Comparison of ENCODE assay signal across 28 mouse cellular contexts in the genomic region with DNA sequence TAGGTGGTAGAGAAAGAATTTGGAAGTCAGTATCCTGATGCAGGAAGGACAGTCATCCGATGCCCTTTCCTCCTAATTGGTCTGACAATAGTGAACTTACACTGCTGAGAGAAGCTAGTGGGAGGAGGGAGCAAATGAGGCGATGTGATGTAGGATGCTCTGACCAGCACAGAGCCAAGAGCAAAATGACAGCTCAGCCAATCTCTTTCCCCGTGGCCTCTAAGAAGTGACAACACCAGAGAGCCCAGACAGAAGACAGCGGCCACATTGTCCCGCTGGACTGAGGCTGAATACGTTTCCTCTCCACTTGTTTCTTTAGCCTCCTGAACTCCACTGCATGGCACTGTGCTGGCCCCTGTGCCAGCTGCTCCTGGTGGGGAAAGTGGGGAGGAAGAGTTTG. TPM values are rescaled to one million over a fixed set of nuclear protein-coding genes. Genes with fewer than 3 reads are reported as not detected.
DNase-seq lines count a peak whose midpoint lies in the region; ATAC-seq and TF ChIP-seq lines count a peak whose summit lies in the region.
"Had no signal": no experiment of that assay in that cellular context is flagged by ENCODE, and none has a peak within 500 bp of the region (broad histone marks: within the 10 kb centered on the region; RNA-seq: fewer than 3 reads in every experiment).

No protein-coding gene starts in this region.

- H3K9me3 ChIP-seq in hindbrain, embryonic 16.5 days (ENCODE audit: control insufficient read depth, low read length) = no peaks in the 10 kb centered on the region
- no peaks in the 10 kb centered on the region for H3K9me3 ChIP-seq in hindbrain, embryonic 11.5 days (ENCODE audit: control insufficient read depth, low read length)
- no peaks in the 10 kb centered on the region for H3K9me3 ChIP-seq in lung, embryonic 14.5 days (ENCODE audit: low read depth, low read length)
- H3K9me3 ChIP-seq: forebrain, embryonic 15.5 days; heart, embryonic 13.5 days; limb, embryonic 12.5 days; liver, embryonic 15.5 days; midbrain, embryonic 10.5 days; midbrain, embryonic 15.5 days; neural tube, embryonic 12.5 days; stomach, embryonic 15.5 days had no signal

- no peak for TF ChIP-seq CTCF in lung, embryonic 14.5 days (IDR thresholded peaks at IDR 0.05; ENCODE audit: low read depth)
- no peak for TF ChIP-seq CTCF in cortical plate, adult 2 months (IDR thresholded peaks at IDR 0.05; ENCODE audit: extremely low read depth, insufficient read depth, low read length)

- no peak overlapping the region for H3K9ac ChIP-seq in hindbrain, embryonic 16.5 days (ENCODE audit: low read depth, low read length)
- no peak overlapping the region for H3K9ac ChIP-seq in hindbrain, embryonic 11.5 days (ENCODE audit: low read depth, low read length)
- no peak overlapping the region for H3K9ac ChIP-seq in lung, embryonic 14.5 days
- H3K9ac ChIP-seq: forebrain, embryonic 15.5 days; heart, embryonic 13.5 days; limb, embryonic 12.5 days; liver, embryonic 15.5 days; midbrain, embryonic 15.5 days; neural tube, embryonic 12.5 days; stomach, embryonic 15.5 days had no signal

- no peak overlapping the region for H3K4me2 ChIP-seq in hindbrain, embryonic 16.5 days (ENCODE audit: low read length)
- H3K4me2 ChIP-seq in hindbrain, embryonic 11.5 days (replicated peaks; ENCODE audit: low read depth, low read length) = no peak overlapping the region
- no peak overlapping the region for H3K4me2 ChIP-seq in lung, embryonic 14.5 days
- H3K4me2 ChIP-seq: forebrain, embryonic 15.5 days; heart, embryonic 13.5 days; limb, embryonic 12.5 days; liver, embryonic 15.5 days; midbrain, embryonic 15.5 days; neural tube, embryonic 12.5 days; stomach, embryonic 15.5 days had no signal

- no peak overlapping the region for H3K4me3 ChIP-seq in hindbrain, embryonic 16.5 days (ENCODE audit: low read length)
- H3K4me3 ChIP-seq in hindbrain, embryonic 11.5 days (ENCODE audit: low read depth, low read length) = no peak overlapping the region
- H3K4me3 ChIP-seq in lung, embryonic 14.5 days (ENCODE audit: low read depth, low read length) = no peak overlapping the region
- no peak overlapping the region for H3K4me3 ChIP-seq in cortical plate, adult 2 months (ENCODE audit: insufficient read depth, low read length)
- H3K4me3 ChIP-seq: forebrain, embryonic 15.5 days; heart, embryonic 13.5 days; limb, embryonic 12.5 days; liver, embryonic 15.5 days; midbrain, embryonic 10.5 days; midbrain, embryonic 15.5 days; neural tube, embryonic 12.5 days; stomach, embryonic 15.5 days had no signal

- 32% methylated on average over 6 of the region's 6 CpGs for WGBS in hindbrain, embryonic 16.5 days
- WGBS in hindbrain, embryonic 11.5 days = 45% methylated on average over 6 of the region's 6 CpGs
- 34% methylated on average over 6 of the region's 6 CpGs for WGBS in lung, embryonic 14.5 days

- H3K36me3 ChIP-seq in hindbrain, embryonic 16.5 days (ENCODE audit: control insufficient read depth, insufficient read depth, low read length) = no peaks in the 10 kb centered on the region
- H3K36me3 ChIP-seq in hindbrain, embryonic 11.5 days (ENCODE audit: control insufficient read depth, insufficient read depth, low read length) = no peaks in the 10 kb centered on the region
- H3K36me3 ChIP-seq in lung, embryonic 14.5 days (ENCODE audit: insufficient read depth) = no peaks in the 10 kb centered on the region
- H3K36me3 ChIP-seq: forebrain, embryonic 15.5 days; heart, embryonic 13.5 days; limb, embryonic 12.5 days; liver, embryonic 15.5 days; midbrain, embryonic 10.5 days; midbrain, embryonic 15.5 days; neural tube, embryonic 12.5 days; stomach, embryonic 15.5 days had no signal

- no peak for TF ChIP-seq POLR2A in cortical plate, adult 2 months (IDR thresholded peaks at IDR 0.05; ENCODE audit: extremely low read depth, insufficient read depth, low read length)

- peak; percentile 64; the same call in 1 of the 2 replicates for ATAC-seq in hindbrain, embryonic 16.5 days
- no peak for ATAC-seq in hindbrain, embryonic 11.5 days (ENCODE audit: low FRiP score)
- peak; percentile 31; the same call in 1 of the 2 replicates for ATAC-seq in lung, embryonic 14.5 days (ENCODE audit: insufficient read depth)
- ATAC-seq: forebrain, embryonic 15.5 days; intestine, embryonic 16.5 days; midbrain, embryonic 15.5 days had no signal

- DNase-seq in hindbrain, embryonic 11.5 days (ENCODE audit: low spot score) = no peak
- DNase-seq in lung, embryonic 14.5 days = peak; percentile 29
- DNase-seq in lung, postnatal 10 days = no peak
- DNase-seq in Muller cell, postnatal 12 days (ENCODE audit: inconsistent ontology term) = peak; percentile 81
- no peak for DNase-seq in urinary bladder, adult 18-20 months (ENCODE audit: low spot score in 2 of 2)
- DNase-seq in kidney, adult 11 months = no peak
- DNase-seq: adrenal gland, adult 8-10 months; cerebellum, adult 9-10 months; gastrocnemius, postnatal 10 days; heart, postnatal 10 days; kidney, postnatal 25 days; lung, postnatal 14 days; right cerebral cortex, postnatal 25 days had no signal

- 0 out of 2 replicates have a peak, but pooled peaks cover 3% of the 10 kb centered on the region for H3K4me1 ChIP-seq in hindbrain, embryonic 16.5 days (ENCODE audit: control insufficient read depth, insufficient read depth, low read depth, low read length)
- no peaks in the 10 kb centered on the region for H3K4me1 ChIP-seq in hindbrain, embryonic 11.5 days (replicated peaks; ENCODE audit: control insufficient read depth, insufficient read depth, low read length)
- H3K4me1 ChIP-seq in lung, embryonic 14.5 days (ENCODE audit: insufficient read depth) = no peaks in the 10 kb centered on the region
- no peaks in the 10 kb centered on the region for H3K4me1 ChIP-seq in cortical plate, adult 2 months (ENCODE audit: control insufficient read depth, insufficient read depth, low read length)
- H3K4me1 ChIP-seq: forebrain, embryonic 15.5 days; limb, embryonic 12.5 days; liver, embryonic 15.5 days; midbrain, embryonic 10.5 days; midbrain, embryonic 15.5 days; neural tube, embryonic 12.5 days; stomach, embryonic 15.5 days had no signal

- no peaks in the 10 kb centered on the region for H3K27me3 ChIP-seq in hindbrain, embryonic 16.5 days (replicated peaks; ENCODE audit: control insufficient read depth, insufficient read depth, low read length)
- H3K27me3 ChIP-seq in hindbrain, embryonic 11.5 days (ENCODE audit: control insufficient read depth, insufficient read depth, low read length) = no peaks in the 10 kb centered on the region
- no peaks in the 10 kb centered on the region for H3K27me3 ChIP-seq in lung, embryonic 14.5 days (ENCODE audit: insufficient read depth, low read length)
- H3K27me3 ChIP-seq: CH12.LX; forebrain, embryonic 15.5 days; heart, embryonic 13.5 days; limb, embryonic 12.5 days; liver, embryonic 15.5 days; midbrain, embryonic 15.5 days; neural tube, embryonic 12.5 days; stomach, embryonic 15.5 days had no signal

- no peak overlapping the region for H3K27ac ChIP-seq in hindbrain, embryonic 16.5 days (ENCODE audit: low read depth, low read length)
- H3K27ac ChIP-seq in hindbrain, embryonic 11.5 days (ENCODE audit: low read depth, low read length) = no peak overlapping the region
- H3K27ac ChIP-seq in lung, embryonic 14.5 days (ENCODE audit: low read depth) = no peak overlapping the region
- H3K27ac ChIP-seq in cortical plate, adult 2 months (ENCODE audit: insufficient read depth, low read length) = 0 out of 2 replicates have a peak overlapping the region, but pooled peaks have one; percentile 83
- H3K27ac ChIP-seq: forebrain, embryonic 15.5 days; heart, embryonic 13.5 days; limb, embryonic 12.5 days; liver, embryonic 15.5 days; midbrain, embryonic 10.5 days; midbrain, embryonic 15.5 days; neural tube, embryonic 12.5 days; stomach, embryonic 15.5 days had no signal

RNA-seq across cellular contexts. Expression of a gene that starts 37.0 kb away (rescaled TPM):
- 1.1 and 1.2 TPM in 2 replicates for polyA plus RNA-seq in hindbrain, embryonic 16.5 days (2015; fragmentation: Nextera tagmentation; extraction: Ambion mirVana)
- polyA plus RNA-seq in hindbrain, embryonic 11.5 days (2014; fragmentation: Nextera tagmentation; extraction: Ambion mirVana) = 0.20 and 0.25 TPM in 2 replicates
- 0.18 and 0.20 TPM in 2 replicates for polyA plus RNA-seq in lung, embryonic 14.5 days (2014; fragmentation: Nextera tagmentation; extraction: Ambion mirVana)
- 0.44 and 0.45 TPM in 2 replicates for polyA plus RNA-seq in cortical plate, adult 2 months (2012; rRNA removed)
- polyA plus RNA-seq: C2C12; liver, adult 2 months had no signal

RNA-seq across cellular contexts. Expression of a gene that starts 38.2 kb away (rescaled TPM):
- 0.51 and 0.77 TPM in 2 replicates for polyA plus RNA-seq in hindbrain, embryonic 16.5 days (2015; fragmentation: Nextera tagmentation; extraction: Ambion mirVana)
- 0.45 and 0.59 TPM in 2 replicates for polyA plus RNA-seq in hindbrain, embryonic 11.5 days (2014; fragmentation: Nextera tagmentation; extraction: Ambion mirVana)
- not detected in 2 replicates for polyA plus RNA-seq in lung, embryonic 14.5 days (2014; fragmentation: Nextera tagmentation; extraction: Ambion mirVana)
- polyA plus RNA-seq in cortical plate, adult 2 months (2012; rRNA removed) = 0.42 TPM in 1 of 2 replicates, not detected in the other
- polyA plus RNA-seq: C2C12; forebrain, embryonic 15.5 days; heart, embryonic 13.5 days; intestine, embryonic 16.5 days; kidney, embryonic 14.5 days; limb, embryonic 12.5 days; liver, embryonic 15.5 days had no signal

Comparison
In these comparisons a context has a peak if more than half of its experiments do, and no peak if none do; other contexts are left out.
1. DNase-seq: peak in lung, embryonic 14.5 days (single experiment) and Muller cell, postnatal 12 days (single experiment); none in hindbrain, embryonic 11.5 days (single experiment), lung, postnatal 10 days (single experiment), urinary bladder, adult 18-20 months (0 of 2) and kidney, adult 11 months (single experiment).